Mouse (Mus musculus) ES-E14 (cell line): ENCODE data around the gene Smpx. TPM values are rescaled to one million over a fixed set of nuclear protein-coding genes. Genes with fewer than 3 reads are reported as not detected.

Experiments used
- DNase-seq: peaks from one replicate; pipeline ENCODE4 v3.0.0-alpha.2; 2013; ENCODE audit warnings: low read depth, low spot score
- H3K27ac ChIP-seq: 2 replicates; pipeline ENCODE4 v1.5.1; 2012; ENCODE audit warnings: low read depth, mild to moderate bottlenecking, low read length, moderate library complexity, mixed read lengths; ENCODE audit not compliant: poor library complexity, insufficient read depth, severe bottlenecking
- H3K36me3 ChIP-seq: 2 replicates; pipeline ENCODE4 v1.6.1; 2012; ENCODE audit warnings: mild to moderate bottlenecking, low read length, moderate library complexity, mixed read lengths; ENCODE audit not compliant: control insufficient read depth, poor library complexity, insufficient read depth, severe bottlenecking
- H3K4me1 ChIP-seq, 2 experiments: fragments of 150-350 bp in 1 of 2; sonication (generic) in 1 of 2; 2 replicates each; pipeline ENCODE4 v1.6.1; 2012; ENCODE audit warnings: low read length in 2 of 2, mild to moderate bottlenecking in 1 of 2, mixed read lengths in 1 of 2; ENCODE audit not compliant: control insufficient read depth in 2 of 2, insufficient read depth in 2 of 2, poor library complexity in 1 of 2
- H3K4me3 ChIP-seq, 2 experiments: fragments of 150-350 bp in 1 of 2; sonication (generic) in 1 of 2; 2 replicates each; pipeline ENCODE4 v1.5.1; 2012; ENCODE audit warnings: low read length in 2 of 2, low read depth in 1 of 2, mild to moderate bottlenecking in 1 of 2, mixed read lengths in 1 of 2; ENCODE audit not compliant: insufficient read depth in 1 of 2, poor library complexity in 1 of 2, severe bottlenecking in 1 of 2
- H3K9ac ChIP-seq: 2 replicates; pipeline ENCODE4 v1.6.1; 2012; ENCODE audit warnings: low read depth, mild to moderate bottlenecking, low read length, mixed read lengths; ENCODE audit not compliant: poor library complexity, insufficient read depth, severe bottlenecking
- H3K9me3 ChIP-seq: fragments of 150-350 bp; sonication (generic); 2 replicates; pipeline ENCODE4 v1.6.1; 2012; ENCODE audit warnings: low read depth, mild to moderate bottlenecking, low read length; ENCODE audit not compliant: control insufficient read depth, insufficient read depth
- CHD2 ChIP-seq: IDR thresholded peaks from 2 replicates; pipeline ENCODE4 v1.6.1; 2014; ENCODE audit warnings: mild to moderate bottlenecking, low read depth, low read length, inconsistent platforms
- HCFC1 ChIP-seq: IDR thresholded peaks from 2 replicates; pipeline ENCODE4 v1.6.1; 2012; ENCODE audit warnings: low read length, inconsistent platforms, borderline replicate concordance; ENCODE audit not compliant: insufficient read depth
- MAFK ChIP-seq: IDR thresholded peaks from 2 replicates; pipeline ENCODE4 v1.6.1; 2014; ENCODE audit warnings: mild to moderate bottlenecking, low read depth, low read length, inconsistent platforms; ENCODE audit not compliant: insufficient read depth
- ZC3H11A ChIP-seq: IDR thresholded peaks from 2 replicates; pipeline ENCODE4 v1.6.1; 2012; ENCODE audit warnings: low read depth, mild to moderate bottlenecking, inconsistent platforms, low read length, borderline replicate concordance
- ZNF384 ChIP-seq: IDR thresholded peaks from 2 replicates; pipeline ENCODE4 v1.6.1; 2012; ENCODE audit warnings: low read depth, low read length, inconsistent platforms
- in situ Hi-C, 2 experiments: fragments of 600-800 bp; cut with MboI; formaldehyde crosslinking; loops; one replicate each; pipeline ENCODE4 v1.15.1; 2025; ENCODE audit warnings: low sequenced_read_pairs in 2 of 2, inconsistent platforms in 1 of 2; ENCODE audit not compliant: unreplicated experiment in 2 of 2
- total RNA-seq: library from RNA; depleted of rRNA; stranded (reverse); fragments of 300-350 nt; gene quantifications from 2 replicates; pipeline ENCODE4 v1.2.3, GENCODE M21; 2012; rRNA removed

The Smpx gene
- not detected in 2 replicates for total RNA-seq

DNA sequence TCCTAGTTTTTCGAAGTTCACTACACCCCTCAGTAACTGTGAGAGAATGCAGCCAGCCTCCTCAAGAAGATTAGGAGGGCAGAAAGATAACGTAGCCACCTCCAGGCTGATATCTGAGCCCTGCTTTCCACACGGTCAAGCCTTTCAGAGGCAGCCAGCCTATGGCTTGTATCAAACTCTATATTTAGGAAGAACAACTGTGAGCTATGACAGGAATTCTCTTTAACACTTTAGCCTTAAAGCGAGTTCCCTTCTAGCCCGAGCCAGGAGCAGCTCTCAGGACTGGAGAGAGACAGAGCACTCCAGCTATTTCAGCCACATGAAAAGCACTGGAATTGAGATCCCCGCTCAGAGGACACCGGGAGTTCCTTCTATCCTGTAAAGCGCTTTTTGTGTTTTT lies at the start of gene Smpx:
Smpx (plus strand) TSS at position 49 of the 400 bp plus-strand sequence.
- Histone ChIP-seq H3K9ac (no peak within 1 kb of the TSS), H3K27ac (no peak within 1 kb of the TSS), H3K9me3 (no peaks in the 10 kb centered on the region), H3K36me3 (no peaks in the 10 kb centered on the region), H3K4me1 (no peaks in the 10 kb centered on the region), H3K4me3 (no peak within 1 kb of the TSS)
- DNase-seq: no peak
- TF ChIP-seq MAFK (no peak), HCFC1 (no peak), ZNF384 (no peak), CHD2 (no peak), ZC3H11A (no peak)
- in situ Hi-C loops: no loop called here

DNA sequence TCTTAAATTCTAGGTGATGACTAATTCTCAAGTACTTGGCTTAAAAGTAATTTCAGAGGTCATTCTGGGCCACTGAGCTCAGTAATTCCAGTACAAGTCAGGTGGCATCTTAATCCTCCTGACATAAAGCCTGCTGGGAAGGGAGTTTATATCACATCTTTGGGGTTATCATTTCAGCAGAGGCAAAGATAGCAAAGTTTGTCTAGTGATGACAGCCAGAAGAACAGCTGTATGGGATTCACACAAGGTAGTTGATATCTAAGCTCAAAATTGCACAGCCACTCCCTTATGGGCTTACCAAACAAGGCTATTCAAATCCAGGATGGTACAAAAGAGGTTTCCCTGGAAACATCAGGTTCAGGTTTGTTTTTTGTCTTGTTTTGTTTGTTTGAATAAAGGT lies 43.7 kb upstream of the Smpx start:
- DNase-seq: no peak
- Histone ChIP-seq H3K9me3 (no peaks in the 10 kb centered on the region), H3K4me3 (no peak overlapping the region), H3K27ac (no peak overlapping the region), H3K4me1 (no peaks in the 10 kb centered on the region), H3K9ac (no peak overlapping the region), H3K36me3 (no peaks in the 10 kb centered on the region)
- in situ Hi-C loops: loop anchor here in 1 of 2 experiments (25.0 kb wide), 1 partner anchor 318 kb away; no protein-coding TSS in a partner anchor
- TF ChIP-seq ZC3H11A (no peak), ZNF384 (no peak), MAFK (no peak), HCFC1 (no peak), CHD2 (no peak)

DNA sequence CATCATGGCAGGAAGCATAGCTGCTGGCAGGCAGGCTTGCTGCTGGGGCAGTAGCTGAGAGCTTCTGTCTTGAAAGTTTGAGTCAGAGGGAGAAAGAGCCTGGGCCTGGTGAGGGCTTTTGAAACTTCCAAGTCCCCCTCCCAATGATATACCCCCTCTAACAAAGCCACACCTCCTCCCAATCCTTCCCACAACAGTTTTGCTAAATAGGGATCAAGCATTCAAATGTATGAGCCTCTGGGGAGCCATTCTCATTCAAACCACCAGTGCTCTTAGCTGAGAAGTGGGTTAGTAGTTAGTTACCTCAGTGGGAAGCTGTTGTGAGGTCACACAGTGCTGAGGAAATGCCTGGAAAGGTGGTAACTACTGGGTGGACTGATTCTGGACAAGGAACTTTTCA lies 41.4 kb upstream of the Smpx start:
- Histone ChIP-seq H3K9ac (no peak overlapping the region), H3K27ac (no peak overlapping the region), H3K4me3 (no peak overlapping the region), H3K4me1 (no peaks in the 10 kb centered on the region), H3K36me3 (no peaks in the 10 kb centered on the region), H3K9me3 (no peaks in the 10 kb centered on the region)
- TF ChIP-seq ZC3H11A (no peak), HCFC1 (no peak), CHD2 (no peak), ZNF384 (no peak), MAFK (no peak)
- DNase-seq: no peak
- in situ Hi-C loops: loop anchor here in 1 of 2 experiments (25.0 kb wide), 1 partner anchor 320 kb away; no protein-coding TSS in a partner anchor

DNA sequence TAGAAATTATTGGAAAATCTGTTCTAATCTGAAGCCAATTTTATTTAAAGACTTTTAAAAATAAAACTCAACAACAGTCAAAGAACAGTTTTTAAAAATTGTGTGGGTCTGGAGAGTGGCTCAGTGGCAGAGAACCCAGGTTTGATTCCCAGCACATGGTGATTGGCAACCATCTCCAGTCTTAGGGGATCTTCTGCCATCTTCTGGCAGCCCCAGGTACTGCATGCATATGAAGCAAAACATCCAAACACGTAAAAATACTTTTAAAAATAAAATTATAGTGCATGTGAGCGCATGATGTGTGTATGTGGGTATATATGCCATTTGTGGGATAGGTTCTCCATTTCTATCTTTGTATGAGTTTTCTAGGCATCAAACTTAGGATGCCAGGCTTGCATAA lies 26.9 kb upstream of the Smpx start:
- Histone ChIP-seq H3K36me3 (no peaks in the 10 kb centered on the region), H3K4me1 (no peaks in the 10 kb centered on the region), H3K4me3 (no peak overlapping the region), H3K27ac (no peak overlapping the region), H3K9me3 (no peaks in the 10 kb centered on the region), H3K9ac (no peak overlapping the region)
- peak; percentile 2 for DNase-seq
- in situ Hi-C loops: loop anchor here in 1 of 2 experiments (25.0 kb wide), 1 partner anchor 335 kb away; no protein-coding TSS in a partner anchor
- TF ChIP-seq ZNF384: no peak
- no peak for TF ChIP-seq CHD2
- no peak for TF ChIP-seq MAFK
- TF ChIP-seq HCFC1: no peak
- no peak for TF ChIP-seq ZC3H11A
